Mouse (Mus musculus): ENCODE measurements around the gene Usp48. TPM values are rescaled to one million over a fixed set of nuclear protein-coding genes. Genes with fewer than 3 reads are reported as not detected.

The Usp48 gene
- total and polyA plus RNA-seq, 3 experiments: 28.5 to 77.8 (median 36.6) TPM

- Histone ChIP-seq H3K4me1 (ENCODE audit: control insufficient read depth in 1 of 2, insufficient read depth in 2 of 2) (peaks cover 0 to 7% of the 10 kb centered on the region in 2 experiments; a peak in 2 of 4 replicates), H3K36me3 (replicated peaks in 1 of 2; ENCODE audit: control insufficient read depth in 1 of 2, insufficient read depth in 1 of 2, low read length in 1 of 2) (peaks cover 17 to 34% of the 10 kb centered on the region in 2 experiments), H3K4me3 (replicated peaks in 1 of 3; ENCODE audit: low read depth in 2 of 3, low read length in 2 of 3, poor library complexity in 1 of 3) (no peak overlapping the region), H3K4me2 (ENCODE audit: insufficient read depth, low read depth, poor library complexity, severe bottlenecking) (no peak overlapping the region), H3K27me3 (replicated peaks) (peaks cover 29% of the 10 kb centered on the region), H3K9me3 (replicated peaks; ENCODE audit: low read length) (no peaks in the 10 kb centered on the region), H3K9ac (ENCODE audit: insufficient read depth, low read depth) (no peak overlapping the region), H3K27ac (ENCODE audit: insufficient read depth, low read depth) (no peak overlapping the region), H3K79me2 (replicated peaks; ENCODE audit: control insufficient read depth, extremely low read depth, insufficient read depth, poor library complexity, severe bottlenecking) (no peaks in the 10 kb centered on the region)
- dilution Hi-C loops (cut with MboI; ENCODE audit: extremely low pct_ligation_motif_present, extremely low pct_unique_long_range_greater_than_20kb, low sequenced_read_pairs) (no loop called here), in situ Hi-C loops (cut with MboI; ENCODE audit: low pct_ligation_motif_present, low pct_unique_long_range_greater_than_20kb, low sequenced_read_pairs) (no loop called here)
- TF ChIP-seq BHLHE40 (IDR thresholded peaks at IDR 0.05; ENCODE audit: low read depth, low read length): no peak
- TF ChIP-seq MAFK (IDR thresholded peaks at IDR 0.05; ENCODE audit: insufficient replicate concordance, low read length): no peak
- no peak for TF ChIP-seq RCOR1 (conservative IDR thresholded peaks at IDR 0.05; ENCODE audit: low read depth, low read length)
- no peak for TF ChIP-seq ETS1 (conservative IDR thresholded peaks at IDR 0.05; ENCODE audit: low read depth, low read length)
- TF ChIP-seq TCF12 (IDR thresholded peaks at IDR 0.05; ENCODE audit: low read depth, low read length): no peak
- no peak for TF ChIP-seq NRF1 (IDR thresholded peaks at IDR 0.05; ENCODE audit: low read depth, low read length)
- no peak for TF ChIP-seq EP300 (IDR thresholded peaks at IDR 0.05; ENCODE audit: low read length)
- TF ChIP-seq CHD2 (IDR thresholded peaks at IDR 0.05; ENCODE audit: low read length): no peak
- no peak for TF ChIP-seq MAX (IDR thresholded peaks at IDR 0.05; ENCODE audit: low read length)
- no peak for TF ChIP-seq MXI1 (IDR thresholded peaks at IDR 0.05; ENCODE audit: low read depth, low read length)
- no peak for TF ChIP-seq ZC3H11A (IDR thresholded peaks at IDR 0.05; ENCODE audit: low read depth, low read length)
- no peak for TF ChIP-seq IRF4 (IDR thresholded peaks at IDR 0.05; ENCODE audit: low read depth, low read length)
- no peak for TF ChIP-seq PAX5 (IDR thresholded peaks at IDR 0.05; ENCODE audit: low read length)
- no peak for TF ChIP-seq E2F4 (IDR thresholded peaks at IDR 0.05; ENCODE audit: insufficient replicate concordance, low read depth, low read length)
- no peak for TF ChIP-seq MYC (IDR thresholded peaks at IDR 0.05; ENCODE audit: low read depth, low read length)
- no peak for DNase-seq (ENCODE audit: extremely low read depth)
These were observed 67.0 kb downstream of the Usp48 start for GRCm38 (mm10) chr4:137660364-137661077.

DNA sequence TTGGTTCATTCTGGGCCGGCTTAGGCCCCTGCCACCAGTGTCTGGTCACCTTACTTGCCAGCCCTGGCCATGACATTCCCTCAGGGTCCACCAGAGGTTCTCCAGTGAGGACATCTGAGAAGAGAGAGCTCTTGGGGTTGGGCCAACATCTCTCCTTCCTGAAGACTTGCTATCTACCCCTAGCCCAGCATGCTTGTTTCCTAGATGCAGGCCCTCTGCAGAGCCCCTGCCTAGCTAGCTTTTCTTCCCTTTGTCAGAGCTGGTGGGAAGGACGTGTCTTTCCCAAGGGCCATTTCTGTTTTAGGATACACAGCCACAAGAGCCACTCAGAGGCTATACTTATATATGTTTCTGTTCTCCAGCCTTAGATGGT is 67.5 kb downstream of the Usp48 start:
- dilution Hi-C loops (cut with MboI; ENCODE audit: extremely low pct_ligation_motif_present, extremely low pct_unique_long_range_greater_than_20kb, low sequenced_read_pairs): no loop called here
- Histone ChIP-seq H3K27ac (ENCODE audit: insufficient read depth, low read depth) (no peak overlapping the region), H3K9ac (ENCODE audit: insufficient read depth, low read depth) (no peak overlapping the region), H3K4me1 (ENCODE audit: control insufficient read depth in 1 of 2, insufficient read depth in 2 of 2) (peaks cover 0 to 7% of the 10 kb centered on the region in 2 experiments; a peak in 2 of 4 replicates), H3K9me3 (replicated peaks; ENCODE audit: low read length) (no peaks in the 10 kb centered on the region), H3K4me3 (replicated peaks in 1 of 3; ENCODE audit: low read depth in 2 of 3, low read length in 2 of 3, poor library complexity in 1 of 3) (no peak overlapping the region), H3K4me2 (ENCODE audit: insufficient read depth, low read depth, poor library complexity, severe bottlenecking) (no peak overlapping the region), H3K79me2 (replicated peaks; ENCODE audit: control insufficient read depth, extremely low read depth, insufficient read depth, poor library complexity, severe bottlenecking) (no peaks in the 10 kb centered on the region), H3K36me3 (replicated peaks in 1 of 2; ENCODE audit: control insufficient read depth in 1 of 2, insufficient read depth in 1 of 2, low read length in 1 of 2) (peaks cover 12 to 28% of the 10 kb centered on the region in 2 experiments), H3K27me3 (replicated peaks) (peaks cover 34% of the 10 kb centered on the region)
- TF ChIP-seq MAFK (IDR thresholded peaks at IDR 0.05; ENCODE audit: insufficient replicate concordance, low read length): no peak
- TF ChIP-seq MAZ (IDR thresholded peaks at IDR 0.05; ENCODE audit: low read depth, low read length): no peak
- no peak for TF ChIP-seq CTCF (conservative IDR thresholded peaks at IDR 0.05 in 1 of 2, IDR thresholded peaks at IDR 0.05 in 1 of 2; ENCODE audit: low read depth in 2 of 2, low read length in 2 of 2)
- no peak for TF ChIP-seq ETS1 (conservative IDR thresholded peaks at IDR 0.05; ENCODE audit: low read depth, low read length)
- no peak for TF ChIP-seq UBTF (IDR thresholded peaks at IDR 0.05; ENCODE audit: low read depth, low read length)
- no peak for TF ChIP-seq JUN (IDR thresholded peaks at IDR 0.05; ENCODE audit: insufficient read depth, low read depth, low read length)
- TF ChIP-seq POLR2A (IDR thresholded peaks at IDR 0.05; ENCODE audit: low read depth, low read length): no peak
- no peak for TF ChIP-seq SMC3 (IDR thresholded peaks at IDR 0.05; ENCODE audit: low read depth, low read length)
- TF ChIP-seq RCOR1 (conservative IDR thresholded peaks at IDR 0.05; ENCODE audit: low read depth, low read length): no peak
- TF ChIP-seq TCF12 (IDR thresholded peaks at IDR 0.05; ENCODE audit: low read depth, low read length): no peak
- TF ChIP-seq JUND (conservative IDR thresholded peaks at IDR 0.05; ENCODE audit: low read depth, low read length): no peak
- no peak for TF ChIP-seq RAD21 (IDR thresholded peaks at IDR 0.05; ENCODE audit: low read depth, low read length)
- no peak for TF ChIP-seq MXI1 (IDR thresholded peaks at IDR 0.05; ENCODE audit: low read depth, low read length)
- in situ Hi-C loops (cut with MboI; ENCODE audit: low pct_ligation_motif_present, low pct_unique_long_range_greater_than_20kb, low sequenced_read_pairs): no loop called here
- no peak for DNase-seq (ENCODE audit: extremely low read depth)
